8 mouse cellular contexts compared by ENCODE assay signal in genomic region chr4:148040933-148041610, GRCm38 (mm10). TPM values are rescaled to one million over a fixed set of nuclear protein-coding genes. Genes with fewer than 3 reads are reported as not detected.
DNase-seq lines count a peak whose midpoint lies in the region; ATAC-seq and TF ChIP-seq lines count a peak whose summit lies in the region.

No protein-coding gene starts in this region.

- peaks cover 37% of the 10 kb centered on the region for H3K36me3 ChIP-seq in hindbrain, embryonic 14.5 days (replicated peaks; ENCODE audit: control insufficient read depth, insufficient read depth)
- peaks cover 18% of the 10 kb centered on the region for H3K36me3 ChIP-seq in midbrain, postnatal 0 days (ENCODE audit: insufficient read depth, low read length)

- no peak for ATAC-seq in hindbrain, embryonic 14.5 days (ENCODE audit: low FRiP score)
- ATAC-seq in midbrain, postnatal 0 days (ENCODE audit: low FRiP score): no peak

- intact Hi-C loops in left cerebral cortex, postnatal 10 days (cut with DNase I): no loop called here
- intact Hi-C loops in left cerebral cortex, postnatal 14 days (cut with DNase I): no loop called here

- peak overlapping the region; percentile 83 for H3K27ac ChIP-seq in hindbrain, embryonic 14.5 days
- peak overlapping the region; percentile 13; the same call in 1 of the 2 replicates for H3K27ac ChIP-seq in midbrain, postnatal 0 days (ENCODE audit: low read depth, low read length)

- H3K9me3 ChIP-seq in hindbrain, embryonic 14.5 days (ENCODE audit: control insufficient read depth, low read length): no peaks in the 10 kb centered on the region
- no peaks in the 10 kb centered on the region for H3K9me3 ChIP-seq in midbrain, postnatal 0 days (ENCODE audit: low read length)

- H3K9ac ChIP-seq in hindbrain, embryonic 14.5 days: peak overlapping the region; percentile 73
- H3K9ac ChIP-seq in midbrain, postnatal 0 days (replicated peaks; ENCODE audit: low read length, poor library complexity, severe bottlenecking): peak overlapping the region; percentile 48

- no peaks in the 10 kb centered on the region for H3K27me3 ChIP-seq in hindbrain, embryonic 14.5 days (ENCODE audit: control insufficient read depth, insufficient read depth, low read length)
- H3K27me3 ChIP-seq in midbrain, postnatal 0 days (ENCODE audit: insufficient read depth, low read length): no peaks in the 10 kb centered on the region

- no peak for TF ChIP-seq CTCF in midbrain, postnatal 0 days (IDR thresholded peaks at IDR 0.05)

- DNase-seq in left cerebral cortex, postnatal 10 days (ENCODE audit: extremely low spot score in 1 of 2, low spot score in 2 of 2): peak; percentile 24 to 85
- no peak for DNase-seq in left cerebral cortex, postnatal 14 days (ENCODE audit: low spot score in 2 of 2)
- peak; percentile 77 for DNase-seq in cerebellum, adult 9-10 months
- peak; percentile 78 for DNase-seq in gastrocnemius, adult 18-20 months (ENCODE audit: low spot score)
- peak; percentile 54 for DNase-seq in hindbrain, embryonic 14.5 days (ENCODE audit: low spot score)
- peak; percentile 89 for DNase-seq in liver
- peak; percentile 53 for DNase-seq in midbrain, postnatal 0 days (ENCODE audit: low spot score)
- DNase-seq in thymus, postnatal 0 days (ENCODE audit: low spot score): peak; percentile 21

- peak overlapping the region; percentile 83 for H3K4me3 ChIP-seq in hindbrain, embryonic 14.5 days (replicated peaks; ENCODE audit: low read length)
- peak overlapping the region; percentile 37 for H3K4me3 ChIP-seq in midbrain, postnatal 0 days (ENCODE audit: low read depth, low read length)

- peaks cover 52% of the 10 kb centered on the region for H3K4me1 ChIP-seq in hindbrain, embryonic 14.5 days (replicated peaks; ENCODE audit: control insufficient read depth, insufficient read depth, low read length)
- H3K4me1 ChIP-seq in midbrain, postnatal 0 days (ENCODE audit: insufficient read depth, low read length): peaks cover 20% of the 10 kb centered on the region

- H3K4me2 ChIP-seq in hindbrain, embryonic 14.5 days (replicated peaks): peak overlapping the region; percentile 85
- H3K4me2 ChIP-seq in midbrain, postnatal 0 days (ENCODE audit: low read depth, low read length, poor library complexity, severe bottlenecking): peak overlapping the region; percentile 77

- WGBS in hindbrain, embryonic 14.5 days: under 1% methylated on average over 19 of the region's 19 CpGs
- 1% methylated on average over 18 of the region's 19 CpGs for WGBS in midbrain, postnatal 0 days

RNA-seq across cellular contexts. Expression of gene Mthfr, which starts 2.2 kb away (rescaled TPM):
- total RNA-seq in left cerebral cortex, postnatal 10 days (2021): 10 to 100 TPM; 21.7 to 22.6 TPM
- 10 to 100 TPM; 24.9 to 28.3 TPM for total RNA-seq in left cerebral cortex, postnatal 14 days (2021)
- 1 to 10 TPM; 8.9 to 9.3 TPM for total RNA-seq in gastrocnemius, adult 18-20 months (2021)
- polyA plus RNA-seq in hindbrain, embryonic 14.5 days (2014; fragmentation: Nextera tagmentation; extraction: Ambion mirVana): 17.4 and 18.7 TPM in 2 replicates
- 34.4 and 51.1 TPM in 2 replicates for total RNA-seq in midbrain, postnatal 0 days (2014; rRNA removed)
- polyA plus RNA-seq in midbrain, postnatal 0 days (2015; fragmentation: Nextera tagmentation; extraction: Ambion mirVana): 10.1 and 12.4 TPM in 2 replicates
- polyA plus RNA-seq in thymus, postnatal 0 days (2015; fragmentation: Nextera tagmentation; extraction: Ambion mirVana): 8.3 and 9.0 TPM in 2 replicates

RNA-seq across cellular contexts. Expression of gene Clcn6, which starts 2.5 kb away (rescaled TPM):
- 10 to 100 TPM; 66.8 to 69.0 TPM for total RNA-seq in left cerebral cortex, postnatal 10 days (2021)
- 10 to 100 TPM; 60.1 to 61.1 TPM for total RNA-seq in left cerebral cortex, postnatal 14 days (2021)
- total RNA-seq in gastrocnemius, adult 18-20 months (2021): 1 to 10 TPM; 4.8 to 4.9 TPM
- 24.8 and 28.7 TPM in 2 replicates for polyA plus RNA-seq in hindbrain, embryonic 14.5 days (2014; fragmentation: Nextera tagmentation; extraction: Ambion mirVana)
- 58.2 and 64.9 TPM in 2 replicates for total RNA-seq in midbrain, postnatal 0 days (2014; rRNA removed)
- polyA plus RNA-seq in midbrain, postnatal 0 days (2015; fragmentation: Nextera tagmentation; extraction: Ambion mirVana): 26.1 and 26.5 TPM in 2 replicates
- polyA plus RNA-seq in thymus, postnatal 0 days (2015; fragmentation: Nextera tagmentation; extraction: Ambion mirVana): 4.1 and 4.2 TPM in 2 replicates

RNA-seq across cellular contexts. Expression of gene Nppa, which starts 40.5 kb away (rescaled TPM):
- 1 to 10 TPM in 1 of 2 experiments, under 1 TPM in 1; 0.97 to 1.6 TPM for total RNA-seq in left cerebral cortex, postnatal 10 days (2021)
- 1 to 10 TPM in 1 of 2 experiments, under 1 TPM in 1; 0.53 to 1.3 TPM for total RNA-seq in left cerebral cortex, postnatal 14 days (2021)
- total RNA-seq in gastrocnemius, adult 18-20 months (2021): not detected
- polyA plus RNA-seq in hindbrain, embryonic 14.5 days (2014; fragmentation: Nextera tagmentation; extraction: Ambion mirVana): 2.4 TPM in 2 replicates
- total RNA-seq in midbrain, postnatal 0 days (2014; rRNA removed): 2.2 and 2.9 TPM in 2 replicates
- polyA plus RNA-seq in midbrain, postnatal 0 days (2015; fragmentation: Nextera tagmentation; extraction: Ambion mirVana): 4.5 and 6.1 TPM in 2 replicates
- polyA plus RNA-seq in thymus, postnatal 0 days (2015; fragmentation: Nextera tagmentation; extraction: Ambion mirVana): 0.76 and 0.88 TPM in 2 replicates

RNA-seq across cellular contexts. Expression of gene Agtrap, which starts 46.8 kb away (rescaled TPM):
- total RNA-seq in left cerebral cortex, postnatal 10 days (2021): 1 to 10 TPM; 3.6 to 4.3 TPM
- total RNA-seq in left cerebral cortex, postnatal 14 days (2021): 1 to 10 TPM; 5.8 to 8.1 TPM
- 10 to 100 TPM in 1 of 2 experiments, 1 to 10 TPM in 1; 9.3 to 12.8 TPM for total RNA-seq in gastrocnemius, adult 18-20 months (2021)
- polyA plus RNA-seq in hindbrain, embryonic 14.5 days (2014; fragmentation: Nextera tagmentation; extraction: Ambion mirVana): 5.3 and 6.6 TPM in 2 replicates
- total RNA-seq in midbrain, postnatal 0 days (2014; rRNA removed): 6.6 and 7.5 TPM in 2 replicates
- 7.4 and 8.6 TPM in 2 replicates for polyA plus RNA-seq in midbrain, postnatal 0 days (2015; fragmentation: Nextera tagmentation; extraction: Ambion mirVana)
- 43.3 and 45.2 TPM in 2 replicates for polyA plus RNA-seq in thymus, postnatal 0 days (2015; fragmentation: Nextera tagmentation; extraction: Ambion mirVana)

RNA-seq across cellular contexts. Expression of gene Nppb, which starts 55.5 kb away (rescaled TPM):
- total RNA-seq in left cerebral cortex, postnatal 10 days (2021): not detected
- total RNA-seq in left cerebral cortex, postnatal 14 days (2021): not detected
- not detected for total RNA-seq in gastrocnemius, adult 18-20 months (2021)
- polyA plus RNA-seq in hindbrain, embryonic 14.5 days (2014; fragmentation: Nextera tagmentation; extraction: Ambion mirVana): 0.25 TPM in 1 of 2 replicates, not detected in the other
- total RNA-seq in midbrain, postnatal 0 days (2014; rRNA removed): not detected in 2 replicates
- 0.29 TPM in 1 of 2 replicates, not detected in the other for polyA plus RNA-seq in midbrain, postnatal 0 days (2015; fragmentation: Nextera tagmentation; extraction: Ambion mirVana)
- polyA plus RNA-seq in thymus, postnatal 0 days (2015; fragmentation: Nextera tagmentation; extraction: Ambion mirVana): 0.42 and 0.62 TPM in 2 replicates

Comparison
In these comparisons a context has a peak if more than half of its experiments do, and no peak if none do; other contexts are left out.
1. DNase-seq: peak in left cerebral cortex, postnatal 10 days (2 of 2), cerebellum, adult 9-10 months (single experiment), gastrocnemius, adult 18-20 months (single experiment), hindbrain, embryonic 14.5 days (single experiment), liver (single experiment), midbrain, postnatal 0 days (single experiment) and thymus, postnatal 0 days (single experiment); none in left cerebral cortex, postnatal 14 days (0 of 2).